15 mouse cellular contexts compared by ENCODE assay signal in genomic region chr9:24878384-24879174, GRCm38 (mm10).
DNase-seq lines count a peak whose midpoint lies in the region; ATAC-seq and TF ChIP-seq lines count a peak whose summit lies in the region.
"Had no signal": no experiment of that assay in that cellular context is flagged by ENCODE, and none has a peak within 500 bp of the region (broad histone marks: within the 10 kb centered on the region; RNA-seq: fewer than 3 reads in every experiment).

No protein-coding gene starts in this region.

- H3K4me2 ChIP-seq in midbrain, postnatal 0 days (ENCODE audit: low read depth, low read length, poor library complexity, severe bottlenecking) = no peak overlapping the region
- H3K4me2 ChIP-seq in forebrain, embryonic 13.5 days = no peak overlapping the region
- no peak overlapping the region for H3K4me2 ChIP-seq in midbrain, embryonic 14.5 days (ENCODE audit: low read length)
- H3K4me2 ChIP-seq: embryonic facial prominence, embryonic 13.5 days; lung, embryonic 15.5 days had no signal

- peaks cover 13% of the 10 kb centered on the region for H3K4me1 ChIP-seq in midbrain, embryonic 10.5 days
- H3K4me1 ChIP-seq in midbrain, postnatal 0 days (ENCODE audit: insufficient read depth, low read length) = no peaks in the 10 kb centered on the region
- peaks cover 18% of the 10 kb centered on the region for H3K4me1 ChIP-seq in forebrain, embryonic 13.5 days
- H3K4me1 ChIP-seq in midbrain, embryonic 14.5 days (ENCODE audit: control insufficient read depth, insufficient read depth, low read length) = no peaks in the 10 kb centered on the region
- H3K4me1 ChIP-seq: lung, embryonic 15.5 days had no signal

- no peak for TF ChIP-seq CTCF in midbrain, postnatal 0 days (IDR thresholded peaks at IDR 0.05)

- H3K9me3 ChIP-seq in midbrain, embryonic 10.5 days (replicated peaks) = no peaks in the 10 kb centered on the region
- H3K9me3 ChIP-seq in midbrain, postnatal 0 days (ENCODE audit: low read length) = no peaks in the 10 kb centered on the region
- H3K9me3 ChIP-seq in forebrain, embryonic 13.5 days (replicated peaks) = no peaks in the 10 kb centered on the region
- no peaks in the 10 kb centered on the region for H3K9me3 ChIP-seq in midbrain, embryonic 14.5 days (ENCODE audit: control insufficient read depth, low read length)
- H3K9me3 ChIP-seq: embryonic facial prominence, embryonic 13.5 days; lung, embryonic 15.5 days had no signal

- H3K4me3 ChIP-seq in midbrain, embryonic 10.5 days = no peak overlapping the region
- H3K4me3 ChIP-seq in midbrain, postnatal 0 days (ENCODE audit: low read depth, low read length) = no peak overlapping the region
- no peak overlapping the region for H3K4me3 ChIP-seq in forebrain, embryonic 13.5 days
- H3K4me3 ChIP-seq in midbrain, embryonic 14.5 days (replicated peaks; ENCODE audit: low read depth, low read length) = no peak overlapping the region
- H3K4me3 ChIP-seq: embryonic facial prominence, embryonic 13.5 days; heart, adult 2 months; lung, embryonic 15.5 days had no signal

- no peaks in the 10 kb centered on the region for H3K36me3 ChIP-seq in midbrain, embryonic 10.5 days
- no peaks in the 10 kb centered on the region for H3K36me3 ChIP-seq in midbrain, postnatal 0 days (ENCODE audit: insufficient read depth, low read length)
- no peaks in the 10 kb centered on the region for H3K36me3 ChIP-seq in forebrain, embryonic 13.5 days (ENCODE audit: poor library complexity, severe bottlenecking)
- no peaks in the 10 kb centered on the region for H3K36me3 ChIP-seq in midbrain, embryonic 14.5 days (ENCODE audit: control insufficient read depth, insufficient read depth, low read length)
- H3K36me3 ChIP-seq: embryonic facial prominence, embryonic 13.5 days; lung, embryonic 15.5 days had no signal

- H3K27ac ChIP-seq in midbrain, embryonic 10.5 days (replicated peaks) = no peak overlapping the region
- no peak overlapping the region for H3K27ac ChIP-seq in midbrain, postnatal 0 days (ENCODE audit: low read depth, low read length)
- no peak overlapping the region for H3K27ac ChIP-seq in forebrain, embryonic 13.5 days
- no peak overlapping the region for H3K27ac ChIP-seq in midbrain, embryonic 14.5 days (replicated peaks; ENCODE audit: low read depth, low read length)
- H3K27ac ChIP-seq: embryonic facial prominence, embryonic 13.5 days; heart, adult 2 months; lung, embryonic 15.5 days had no signal

- no peak for ATAC-seq in midbrain, postnatal 0 days (ENCODE audit: low FRiP score)
- ATAC-seq in forebrain, embryonic 13.5 days = peak; percentile 73; the same call in 1 of the 2 replicates
- peak; percentile 54 for ATAC-seq in midbrain, embryonic 14.5 days (ENCODE audit: low FRiP score, low TSS enrichment)

- no peak overlapping the region for H3K9ac ChIP-seq in midbrain, postnatal 0 days (replicated peaks; ENCODE audit: low read length, poor library complexity, severe bottlenecking)
- H3K9ac ChIP-seq in forebrain, embryonic 13.5 days = no peak overlapping the region
- no peak overlapping the region for H3K9ac ChIP-seq in midbrain, embryonic 14.5 days (replicated peaks; ENCODE audit: low read length)
- H3K9ac ChIP-seq: embryonic facial prominence, embryonic 13.5 days; lung, embryonic 15.5 days had no signal

- H3K27me3 ChIP-seq in midbrain, embryonic 10.5 days (ENCODE audit: low read depth, poor library complexity, severe bottlenecking) = peaks cover 49% of the 10 kb centered on the region
- H3K27me3 ChIP-seq in midbrain, postnatal 0 days (ENCODE audit: insufficient read depth, low read length) = no peaks in the 10 kb centered on the region
- no peaks in the 10 kb centered on the region for H3K27me3 ChIP-seq in forebrain, embryonic 13.5 days
- H3K27me3 ChIP-seq in midbrain, embryonic 14.5 days (ENCODE audit: control insufficient read depth, insufficient read depth, low read length) = no peaks in the 10 kb centered on the region; the same call in 1 of the 2 replicates
- H3K27me3 ChIP-seq: embryonic facial prominence, embryonic 13.5 days; lung, embryonic 15.5 days had no signal

- peak; percentile 17 for DNase-seq in midbrain, embryonic 10.5 days (ENCODE audit: low spot score)
- DNase-seq in midbrain, postnatal 0 days (ENCODE audit: low spot score) = no peak
- peak; percentile 81 for DNase-seq in ZHBTc4 (ENCODE audit: low read depth, low spot score)
- peak; percentile 18 for DNase-seq in midbrain, embryonic 14.5 days
- no peak for DNase-seq in layer of hippocampus, adult 9-11 months
- DNase-seq in cerebellum, adult 8-10 months = no peak
- no peak for DNase-seq in ovary, postnatal 14 days (ENCODE audit: low spot score)
- DNase-seq: adrenal gland, postnatal 36 days; cerebellum, adult 18-20 months; heart, adult 2 months; kidney, adult 8-10 months; liver had no signal

- WGBS in midbrain, embryonic 10.5 days = 27% methylated on average over 8 of the region's 8 CpGs
- 21% methylated on average over 8 of the region's 8 CpGs for WGBS in midbrain, postnatal 0 days
- 13% methylated on average over 8 of the region's 8 CpGs for WGBS in forebrain, embryonic 13.5 days
- WGBS in midbrain, embryonic 14.5 days = 11% methylated on average over 8 of the region's 8 CpGs

Comparison
In these comparisons a context has a peak if more than half of its experiments do, and no peak if none do; other contexts are left out.
1. DNase-seq: peak in midbrain, embryonic 10.5 days (single experiment), ZHBTc4 (single experiment) and midbrain, embryonic 14.5 days (single experiment); none in midbrain, postnatal 0 days (single experiment), layer of hippocampus, adult 9-11 months (single experiment), cerebellum, adult 8-10 months (single experiment) and ovary, postnatal 14 days (single experiment).